Comparison of ENCODE assay signal across 14 mouse cellular contexts in genomic region chr1:36854198-36854765, GRCm38 (mm10).
"Had no signal": no experiment of that assay in that cellular context is flagged by ENCODE, and none has a peak within 500 bp of the region (broad histone marks: within the 10 kb centered on the region; RNA-seq: fewer than 3 reads in every experiment).

No protein-coding gene starts in this region.

- H3K36me3 ChIP-seq: intestine, embryonic 15.5 days; neural tube, embryonic 13.5 days; stomach, embryonic 15.5 days had no signal

- ATAC-seq: intestine, embryonic 15.5 days; midbrain, embryonic 16.5 days had no signal

- H3K27ac ChIP-seq: intestine, embryonic 15.5 days; limb, embryonic 15.5 days; liver, embryonic 15.5 days; midbrain, embryonic 10.5 days; neural tube, embryonic 13.5 days; stomach, embryonic 15.5 days had no signal

- H3K27me3 ChIP-seq: intestine, embryonic 15.5 days; limb, embryonic 15.5 days; liver, embryonic 15.5 days; neural tube, embryonic 13.5 days; stomach, embryonic 15.5 days had no signal

- H3K4me3 ChIP-seq: intestine, embryonic 15.5 days; limb, embryonic 15.5 days; liver, embryonic 15.5 days; midbrain, embryonic 10.5 days; neural tube, embryonic 13.5 days; stomach, embryonic 15.5 days had no signal

- H3K4me2 ChIP-seq: intestine, embryonic 15.5 days; limb, embryonic 15.5 days; liver, embryonic 15.5 days; lung, embryonic 14.5 days; neural tube, embryonic 13.5 days; stomach, embryonic 15.5 days had no signal

- H3K9ac ChIP-seq: intestine, embryonic 15.5 days; limb, embryonic 15.5 days; liver, embryonic 15.5 days; lung, embryonic 14.5 days; neural tube, embryonic 13.5 days; stomach, embryonic 15.5 days had no signal

- H3K4me1 ChIP-seq: intestine, embryonic 15.5 days; limb, embryonic 15.5 days; midbrain, embryonic 10.5 days; stomach, embryonic 15.5 days had no signal

- DNase-seq: kidney, postnatal 10 days; kidney, postnatal 4 days; lung, embryonic 14.5 days; lung, postnatal 10 days; lung, postnatal 4 days; right cerebral cortex, postnatal 14 days; thymus, postnatal 4 days had no signal

- H3K9me3 ChIP-seq: intestine, embryonic 15.5 days; limb, embryonic 15.5 days; liver, embryonic 15.5 days; midbrain, embryonic 10.5 days; neural tube, embryonic 13.5 days; stomach, embryonic 15.5 days had no signal
